Mouse (Mus musculus) gastrocnemius, postnatal 14 days (tissue): ENCODE data around the gene Bach1. TPM values are rescaled to one million over a fixed set of nuclear protein-coding genes. Genes with fewer than 3 reads are reported as not detected.
A peak's percentile ranks its signal among the peaks of the same experiment; 100 is the strongest.

Experiments used
- DNase-seq: peaks from one replicate; pipeline ENCODE4 v3.0.0; 2021; ENCODE audit warnings: mixed read lengths
- intact Hi-C: fragments of 180-260 bp; cut with DNase I; formaldehyde crosslinking; loops from one replicate; pipeline ENCODE4 v1.15.1; 2025; ENCODE audit warnings: low total_unique reads
- total RNA-seq, 2 experiments: library from RNA; stranded (reverse); gene quantifications; 2 replicates each; pipeline ENCODE4 v1.2.3; 2021

Bach1 gene
- total RNA-seq, 2 experiments from 2014 or later = 12.5 to 14.6 TPM

DNA sequence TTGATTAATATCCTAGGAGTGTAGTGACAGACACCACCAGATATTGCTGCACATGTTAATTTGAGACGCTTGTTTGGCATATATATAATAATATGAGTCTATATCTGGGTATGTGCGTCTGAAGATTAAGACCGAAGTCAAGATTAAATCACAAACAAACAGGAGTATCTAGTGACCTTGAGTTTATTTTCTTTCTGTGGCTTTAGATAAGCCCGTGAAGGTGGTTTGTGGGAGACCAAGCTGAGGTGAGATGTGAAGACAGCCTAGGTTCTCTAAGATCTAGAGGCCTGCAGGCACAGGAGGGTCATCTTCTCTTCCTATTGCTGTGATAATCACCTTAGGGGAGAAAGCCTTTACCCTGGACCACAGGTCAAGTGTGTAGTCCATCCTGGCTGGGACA, 8.6 kb downstream of the Bach1 start:
- intact Hi-C loops = no loop called here
- no peak for DNase-seq

DNA sequence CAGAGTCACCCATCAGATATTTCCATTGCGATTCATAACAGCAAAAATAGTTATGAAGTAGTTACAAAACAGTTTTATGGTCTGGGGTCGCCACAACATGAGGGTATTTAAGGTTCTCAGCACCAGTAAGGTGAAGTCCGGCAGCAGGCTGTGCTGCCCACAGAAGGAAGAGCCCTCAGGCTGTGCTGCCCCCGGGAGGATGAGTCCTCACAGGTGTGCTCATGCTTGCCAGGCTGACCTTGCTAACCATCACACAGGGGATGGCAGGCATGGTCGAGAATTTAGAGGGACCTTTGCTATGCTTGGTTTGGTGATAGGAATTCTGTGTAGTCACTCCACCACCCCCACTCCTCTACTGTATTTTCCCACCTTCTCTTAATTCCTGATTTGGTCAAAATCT, 9.8 kb downstream of the Bach1 start:
- intact Hi-C loops = no loop called here

DNA sequence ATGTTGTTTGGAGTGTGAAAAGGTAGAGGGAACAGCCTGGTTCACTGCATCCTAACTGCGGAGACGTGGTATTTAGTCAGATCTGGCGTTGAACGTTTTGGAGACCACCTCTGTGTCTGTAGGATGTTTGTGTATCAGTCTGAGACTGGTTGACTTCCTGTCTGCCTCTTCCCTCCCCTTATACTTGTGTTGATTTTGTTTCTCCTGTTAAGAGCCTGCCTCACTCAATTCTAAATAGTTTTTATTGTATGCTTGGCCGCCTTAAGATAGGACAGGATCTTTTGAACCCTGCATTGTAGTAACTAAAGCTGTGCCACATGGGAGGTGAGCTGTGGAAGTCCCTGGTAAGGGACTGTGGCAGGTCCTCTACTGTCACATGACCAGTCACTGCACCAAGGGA, 10.4 kb downstream of the Bach1 start:
- intact Hi-C loops = no loop called here

More for the DNA sequence above, 9.8 kb downstream of the Bach1 start:
- DNase-seq = no peak

DNA sequence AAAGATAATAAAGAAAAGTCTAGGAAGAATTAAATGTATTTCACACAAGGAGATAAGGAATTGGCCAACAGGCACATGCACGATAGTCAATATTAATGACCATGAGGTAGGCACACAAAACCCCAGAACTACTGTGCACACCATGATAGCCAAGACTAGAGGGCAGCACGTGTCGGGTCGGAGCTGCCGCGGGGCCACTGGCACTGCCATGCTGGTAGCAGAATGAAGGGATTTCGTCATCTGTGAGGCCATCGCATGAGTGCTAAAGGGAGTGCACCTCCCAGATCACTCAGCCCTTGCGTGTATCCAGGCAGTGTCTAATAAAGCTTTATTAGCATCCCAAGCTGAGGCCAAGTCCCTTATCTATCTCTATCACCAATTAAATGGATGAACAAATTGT, 11.2 kb downstream of the Bach1 start:
- intact Hi-C loops = no loop called here
- no peak for DNase-seq

More for the DNA sequence above, 10.4 kb downstream of the Bach1 start:
- DNase-seq = no peak

DNA sequence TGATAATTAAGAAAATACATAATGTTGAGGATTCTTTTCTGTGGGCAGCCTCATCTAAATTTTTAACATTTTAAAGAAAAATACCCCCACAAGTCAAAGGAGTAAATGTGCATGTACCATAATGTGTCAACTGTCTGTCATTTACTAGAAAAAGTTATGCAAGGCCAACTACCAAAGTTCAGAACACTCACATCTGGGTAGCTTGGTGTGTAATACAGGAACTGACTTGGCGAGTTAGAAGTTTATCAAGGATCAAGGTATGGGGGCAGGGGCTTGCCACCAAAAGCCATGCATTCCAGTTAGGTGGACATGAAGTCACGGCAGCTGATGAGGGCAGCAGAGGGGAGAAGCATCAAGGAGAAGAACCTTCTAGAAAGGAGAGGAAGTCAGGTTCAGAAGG, 13.2 kb downstream of the Bach1 start:
- intact Hi-C loops = no loop called here
- no peak for DNase-seq

DNA sequence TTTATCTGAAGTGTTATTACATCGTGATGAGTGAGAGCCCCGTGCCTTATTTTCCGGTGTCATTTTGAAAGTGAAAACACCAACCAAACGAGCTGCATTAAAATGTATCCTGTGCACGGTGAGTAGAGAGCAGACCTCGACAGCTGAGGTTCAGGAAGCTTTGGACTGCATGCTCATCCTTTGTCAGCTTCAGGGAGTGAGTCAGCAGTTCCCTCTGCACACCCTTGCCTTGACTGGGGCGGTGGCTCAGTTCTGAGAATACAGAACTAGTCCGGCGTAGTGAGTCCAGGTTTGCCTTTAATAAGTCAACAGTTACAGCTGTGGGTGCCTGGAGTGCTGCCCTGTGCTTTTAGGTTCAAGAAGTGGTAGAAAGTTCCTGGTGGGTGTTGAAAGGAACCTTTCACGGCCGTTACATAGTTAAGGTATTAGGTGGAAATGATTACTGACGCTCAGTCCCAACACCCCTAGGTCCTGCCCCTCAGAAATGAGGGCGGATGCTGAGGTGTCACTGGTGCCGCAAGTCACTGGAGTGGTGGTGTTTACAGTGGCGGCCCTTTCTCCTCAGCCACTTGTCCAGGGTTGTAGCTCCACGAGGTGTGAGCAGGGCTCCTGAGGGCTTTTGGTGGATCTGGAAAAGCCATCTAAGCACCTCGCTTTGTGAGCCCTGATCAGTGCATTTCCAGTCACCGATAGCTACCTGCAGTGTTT, 14.4 kb downstream of the Bach1 start:
- intact Hi-C loops = no loop called here
- DNase-seq = no peak

DNA sequence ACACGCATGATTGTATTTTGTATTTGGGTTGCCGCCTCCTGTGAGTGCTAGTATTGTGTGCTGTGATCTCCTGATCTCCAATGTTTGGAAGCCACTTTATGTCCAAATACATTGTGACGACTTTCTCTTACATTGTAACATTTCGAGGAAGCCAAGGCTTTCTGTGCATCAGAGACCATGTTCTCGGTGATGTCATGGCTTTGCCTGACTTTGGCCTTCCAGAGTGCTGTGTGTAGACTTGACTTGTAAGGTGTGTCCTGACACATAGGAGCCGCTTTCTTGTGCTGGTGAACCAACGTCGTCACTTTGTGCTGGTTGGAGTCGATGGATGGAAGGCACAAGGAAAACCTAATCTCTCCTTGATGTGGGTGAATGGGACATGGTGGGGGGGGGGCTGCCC, 15.8 kb downstream of the Bach1 start:
- intact Hi-C loops = no loop called here
- no peak for DNase-seq

DNA sequence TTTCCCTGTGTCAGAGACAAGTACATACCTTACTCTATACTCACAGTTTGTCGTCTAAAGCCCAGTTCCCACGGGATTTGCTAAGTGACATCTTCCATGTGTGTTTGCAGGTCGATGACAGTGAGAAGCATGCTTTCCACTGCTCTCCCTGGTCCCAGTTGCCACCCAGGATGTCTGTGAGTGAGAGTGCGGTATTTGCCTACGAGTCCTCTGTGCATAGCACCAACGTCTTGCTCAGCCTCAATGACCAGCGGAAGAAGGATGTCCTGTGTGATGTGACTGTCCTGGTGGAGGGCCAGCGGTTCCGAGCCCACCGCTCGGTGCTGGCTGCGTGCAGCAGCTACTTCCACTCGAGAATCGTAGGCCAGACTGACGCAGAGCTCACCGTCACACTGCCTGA, 16.5 kb downstream of the Bach1 start:
- no peak for DNase-seq
- intact Hi-C loops = no loop called here

DNA sequence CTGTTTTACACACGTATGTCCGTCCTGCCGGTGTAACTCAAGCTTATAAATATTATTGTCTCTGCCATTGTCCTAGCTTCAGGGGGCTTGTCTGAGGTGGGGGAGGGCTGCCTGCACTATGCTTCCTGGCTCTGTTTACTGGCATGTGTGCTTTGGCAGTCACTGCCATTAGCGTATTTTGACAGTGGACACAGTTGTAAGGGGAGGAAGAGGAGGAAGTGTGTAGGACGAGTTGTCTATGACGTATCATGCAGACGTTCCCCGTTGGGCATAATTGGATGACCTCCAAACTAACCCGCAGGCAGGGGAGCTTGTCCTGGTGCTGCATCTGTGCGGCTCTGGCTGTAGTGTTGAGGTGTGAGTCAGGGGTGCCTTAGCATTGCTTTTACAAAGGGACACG, 17.5 kb downstream of the Bach1 start:
- intact Hi-C loops = no loop called here
- no peak for DNase-seq

DNA sequence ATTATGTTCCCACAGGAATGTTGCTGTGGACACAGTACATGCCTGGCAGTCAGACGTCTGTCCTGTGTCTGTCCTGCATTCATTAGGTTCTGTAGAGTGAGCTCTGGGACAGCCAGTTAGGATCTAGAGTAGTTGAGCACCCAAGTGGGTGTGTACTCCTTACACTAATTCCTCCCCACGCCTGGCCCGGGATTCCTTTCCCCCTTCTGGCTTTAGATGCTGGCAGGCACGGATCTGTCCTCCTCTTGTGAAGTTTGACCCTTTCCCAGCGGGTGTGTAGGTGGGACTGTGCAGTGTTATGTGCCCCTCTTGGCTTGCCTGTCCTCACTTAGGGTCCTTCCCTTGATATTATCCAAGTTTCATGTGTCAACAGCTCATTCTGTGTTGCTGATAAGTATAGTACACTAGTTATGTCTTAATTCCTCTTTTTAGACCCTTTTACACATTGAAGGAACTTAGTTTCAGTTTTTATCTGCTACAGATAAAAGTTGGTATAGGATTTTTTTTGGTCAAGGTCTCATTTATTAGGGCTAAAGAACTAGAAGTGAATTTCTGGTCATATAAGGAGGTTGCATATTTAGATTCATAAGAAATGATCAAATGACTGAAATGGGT, 18.4 kb downstream of the Bach1 start:
- no peak for DNase-seq
- intact Hi-C loops = no loop called here

DNA sequence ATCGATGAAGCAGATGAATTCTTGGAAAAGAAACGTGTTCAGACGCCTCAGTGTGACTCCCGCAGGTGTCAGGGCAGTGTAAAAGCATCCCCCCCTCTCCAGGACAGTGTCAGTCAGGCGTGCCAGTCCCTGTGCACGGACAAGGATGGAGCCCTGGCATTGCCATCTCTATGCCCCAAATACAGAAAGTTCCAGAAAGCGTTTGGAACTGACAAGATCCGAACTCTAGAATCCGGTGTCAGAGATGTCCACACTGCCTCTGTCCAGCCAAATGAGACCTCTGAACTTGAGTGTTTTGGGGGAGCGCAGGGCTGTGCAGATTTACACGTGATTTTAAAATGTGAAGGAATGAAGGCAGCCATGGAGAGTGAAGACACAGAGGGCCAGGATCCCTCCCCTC, 20.3 kb downstream of the Bach1 start:
- DNase-seq = no peak
- intact Hi-C loops = loop anchor here (1.0 kb wide), 1 partner anchor 11 kb away; no protein-coding TSS in a partner anchor

DNA sequence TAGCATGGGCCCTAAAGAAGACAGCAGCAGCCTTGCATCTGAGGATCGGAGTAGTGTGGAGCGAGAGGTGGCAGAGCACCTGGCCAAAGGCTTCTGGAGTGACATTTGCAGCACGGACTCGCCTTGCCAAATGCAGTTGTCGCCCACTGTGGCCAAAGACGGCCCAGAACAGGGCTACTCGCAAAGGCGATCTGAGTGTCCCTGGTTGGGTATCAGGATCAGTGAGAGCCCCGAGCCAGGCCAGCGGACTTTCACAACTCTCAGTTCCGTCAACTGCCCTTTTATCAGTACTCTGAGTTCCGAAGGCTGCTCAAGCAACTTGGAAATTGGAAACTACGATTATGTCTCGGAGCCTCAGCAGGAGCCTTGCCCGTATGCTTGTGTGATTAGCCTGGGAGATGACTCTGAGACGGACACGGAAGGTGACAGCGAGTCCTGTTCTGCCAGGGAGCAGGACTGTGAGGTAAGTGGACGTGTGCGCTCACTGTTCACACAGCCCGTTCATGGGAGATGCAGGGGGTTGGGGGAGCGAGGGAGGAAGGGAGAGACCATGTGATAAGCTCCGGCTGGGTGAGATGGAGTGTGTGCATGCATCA, 21.0 kb downstream of the Bach1 start:
- peak; percentile 47 for DNase-seq
- intact Hi-C loops = loop anchor here (1.0 kb wide), 1 partner anchor 11 kb away; no protein-coding TSS in a partner anchor

DNA sequence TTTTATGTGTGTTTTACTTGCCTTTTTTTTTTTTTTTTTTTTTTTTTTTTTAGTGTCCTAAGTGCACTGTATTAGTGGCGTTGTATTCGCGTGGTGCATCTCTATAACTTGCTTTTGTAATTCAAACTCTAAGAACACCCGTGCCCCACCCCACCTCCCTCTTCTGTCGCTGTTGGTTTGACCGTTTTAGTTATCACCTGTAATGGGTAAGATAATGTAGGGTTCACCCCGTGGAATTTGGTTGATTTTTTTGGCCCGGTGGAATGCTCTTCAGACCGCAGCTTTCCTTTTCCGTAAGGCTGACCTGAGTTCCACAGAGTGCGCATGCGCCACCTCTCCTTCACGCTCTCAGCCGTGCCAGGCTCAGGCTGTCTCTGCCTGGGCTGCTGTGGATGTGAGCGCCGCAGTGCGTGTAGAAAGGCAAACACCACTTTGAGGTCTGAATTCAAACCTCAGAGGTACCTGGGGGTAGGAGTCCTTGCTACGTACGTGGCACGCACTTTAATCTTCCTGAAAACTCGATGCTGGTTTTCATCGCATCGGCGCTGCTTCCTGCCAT, 22.2 kb downstream of the Bach1 start:
- intact Hi-C loops = no loop called here
- DNase-seq = no peak

DNA sequence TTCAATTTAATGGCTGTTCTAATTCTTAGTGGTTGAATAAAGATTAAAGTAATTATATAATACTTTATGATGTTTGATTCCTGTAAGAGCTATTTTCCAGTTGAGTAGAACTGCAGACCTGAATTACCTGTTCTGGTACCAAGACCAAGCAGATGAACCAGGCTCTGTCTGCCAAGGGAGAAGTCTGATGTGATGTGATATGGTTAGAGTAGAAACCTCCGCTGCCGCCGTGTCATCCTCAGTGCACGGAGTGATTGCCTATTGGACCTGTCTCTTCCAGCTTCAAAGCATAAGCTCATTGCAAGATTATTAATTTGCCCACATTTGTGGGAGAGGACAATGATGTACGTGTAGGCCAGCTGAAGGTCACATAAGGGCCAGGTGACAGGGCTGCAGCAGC, 24.1 kb downstream of the Bach1 start:
- intact Hi-C loops = no loop called here
- no peak for DNase-seq

DNA sequence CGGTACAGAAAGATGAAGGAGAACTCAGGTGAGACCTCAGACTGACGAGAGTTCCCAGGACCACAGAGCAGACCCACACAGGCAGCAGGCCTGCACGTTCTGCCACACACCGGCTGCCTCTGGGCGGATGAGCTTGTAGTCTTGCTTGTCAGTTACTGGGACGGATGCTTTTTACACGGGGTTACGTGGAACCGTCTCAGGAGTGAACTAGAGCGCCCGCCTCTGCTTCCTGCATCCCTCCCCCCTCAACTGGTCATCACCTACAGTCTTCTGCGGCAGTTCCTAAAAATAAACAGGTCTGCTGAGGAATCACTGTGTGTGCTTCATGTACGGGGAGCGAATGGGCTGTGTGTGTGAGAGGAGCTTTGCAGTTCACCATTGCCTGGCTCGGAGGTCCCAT, 24.7 kb downstream of the Bach1 start:
- DNase-seq = no peak
- intact Hi-C loops = no loop called here

DNA sequence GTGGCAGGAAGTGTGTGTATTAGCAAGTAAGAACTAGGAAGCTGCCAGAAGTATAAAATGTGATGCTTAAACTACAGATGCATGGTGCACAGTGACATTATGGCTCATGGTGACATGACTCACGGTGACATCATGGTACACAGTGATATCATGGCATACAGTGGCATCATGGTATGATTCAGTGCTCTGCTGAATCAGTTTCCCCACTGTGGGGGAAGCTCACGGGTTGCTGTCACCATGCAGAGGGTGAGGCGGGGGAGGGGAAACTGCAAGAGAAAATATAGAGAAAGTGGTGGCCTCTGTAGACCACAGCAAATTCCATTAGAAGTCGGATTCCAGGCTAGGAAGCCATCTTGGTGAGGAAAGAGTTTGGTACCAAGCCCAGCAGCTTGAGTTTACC, 26.1 kb downstream of the Bach1 start:
- intact Hi-C loops = no loop called here
- DNase-seq = no peak

DNA sequence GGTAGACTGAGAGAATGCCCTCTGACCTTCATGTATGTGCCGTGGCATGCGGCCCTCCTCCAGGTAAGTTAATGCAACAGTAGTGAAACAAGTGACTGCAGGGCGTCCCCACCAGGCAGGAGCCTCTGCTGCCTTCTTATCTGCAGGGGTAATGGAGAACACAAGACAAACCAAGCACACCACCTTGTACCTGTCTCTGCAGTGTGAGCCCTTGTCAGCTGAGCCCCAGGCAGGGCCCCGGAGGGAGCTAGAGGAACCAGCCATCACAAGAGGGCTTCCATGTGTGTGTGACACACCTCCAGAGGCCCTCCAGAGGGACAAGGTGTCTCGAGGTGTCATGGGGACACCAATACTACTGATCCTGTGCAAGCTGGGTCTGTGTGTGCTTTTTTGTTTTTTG, 26.5 kb downstream of the Bach1 start:
- no peak for DNase-seq
- intact Hi-C loops = no loop called here

DNA sequence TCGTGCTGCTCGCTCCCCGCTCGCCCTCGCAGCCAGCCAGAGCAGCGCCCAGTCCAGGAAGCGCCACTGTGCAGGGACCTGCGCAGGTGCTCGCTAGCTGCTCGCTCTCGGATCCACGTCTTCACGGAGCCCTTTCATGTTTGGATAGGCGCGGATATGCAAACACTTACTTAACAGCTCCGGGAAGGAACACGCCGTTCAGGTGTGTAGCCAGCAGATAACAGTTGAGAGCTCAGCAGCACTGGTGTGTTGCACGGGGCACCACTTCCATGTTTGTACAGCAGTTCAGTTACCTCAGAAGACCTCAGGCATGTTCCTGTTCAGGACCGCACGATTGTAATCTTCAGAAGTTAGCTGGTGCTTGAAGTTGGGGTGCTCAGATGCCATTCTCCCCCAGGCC, 27.2 kb downstream of the Bach1 start:
- DNase-seq = no peak
- intact Hi-C loops = no loop called here

DNA sequence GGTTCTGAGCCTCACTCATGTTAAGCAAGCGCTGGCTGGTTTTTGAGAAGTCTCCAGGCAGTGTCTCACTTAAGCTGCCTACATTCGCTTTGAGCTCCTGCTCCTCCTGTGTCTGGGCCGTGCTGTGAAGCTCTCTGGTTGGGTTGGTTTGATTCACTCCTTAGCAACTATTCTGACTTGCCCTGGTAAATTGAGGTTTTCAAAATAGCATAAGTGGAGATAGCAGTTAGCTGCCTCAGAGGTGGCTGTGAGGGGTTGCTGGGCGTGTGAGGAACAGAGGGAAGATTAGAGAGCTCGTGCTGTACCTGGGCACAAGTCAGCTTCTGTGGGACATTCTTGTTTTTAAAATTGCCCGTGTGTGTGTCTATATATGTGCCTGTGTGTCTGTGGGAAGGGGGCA, 27.6 kb downstream of the Bach1 start:
- DNase-seq = no peak

DNA sequence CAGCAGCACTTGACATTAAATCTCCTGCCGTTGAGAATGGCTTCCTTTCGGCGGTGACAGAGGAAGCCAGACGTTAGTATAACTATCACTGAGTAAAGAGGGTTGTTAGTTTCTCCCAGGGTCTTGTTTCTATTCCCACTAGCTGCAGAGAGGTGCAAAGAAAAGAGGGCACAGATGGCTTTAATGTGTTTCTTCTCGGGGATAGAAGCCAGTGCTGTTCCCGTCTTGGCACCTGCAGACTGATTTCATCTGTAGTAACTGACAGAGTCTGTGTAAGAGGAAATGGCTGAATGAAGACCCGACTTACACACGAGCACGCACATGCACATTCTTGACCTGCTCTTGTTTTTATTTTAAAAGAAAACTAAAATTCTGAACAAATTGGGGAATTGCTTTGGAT, 28.5 kb downstream of the Bach1 start:
- no peak for DNase-seq
- intact Hi-C loops = no loop called here

More for the DNA sequence above, 27.6 kb downstream of the Bach1 start:
- intact Hi-C loops = no loop called here

DNA sequence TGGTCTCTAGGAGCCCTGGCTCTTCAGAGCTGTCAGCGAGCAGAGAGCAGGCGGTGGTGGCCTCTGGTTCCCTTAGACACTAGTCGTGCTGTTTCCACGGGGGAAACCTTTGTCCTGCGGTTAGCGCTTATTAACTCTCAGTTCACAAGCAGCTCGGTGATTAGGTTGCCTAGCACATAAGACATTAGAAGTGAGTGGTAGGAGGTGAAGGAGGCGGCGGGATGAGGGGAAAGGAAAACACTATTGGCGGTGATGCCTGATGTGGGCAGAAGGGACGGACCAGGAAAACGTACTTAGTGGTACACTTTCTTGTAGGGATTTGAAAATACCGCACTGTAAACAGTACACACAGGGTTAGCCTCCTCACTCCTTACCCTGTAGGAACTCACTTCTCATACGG, 29.2 kb downstream of the Bach1 start:
- DNase-seq = no peak
- intact Hi-C loops = no loop called here
